Mouse (Mus musculus) intestine, postnatal 0 days (tissue): ENCODE data around the gene Iqschfp. TPM values are rescaled to one million over a fixed set of nuclear protein-coding genes. Genes with fewer than 3 reads are reported as not detected.

Experiments used
- ATAC-seq: fragments of 200-750 bp; cut with Nextera tagmentation; 2 replicates; pipeline ENCODE4 v1.8.0; 2017; ENCODE audit warnings: mild to moderate bottlenecking, moderate TSS enrichment, moderate library complexity
- H3K27ac ChIP-seq: fragments of 300-500 bp; sonication (generic); 2 replicates; pipeline ENCODE4 v1.5.1; 2014; ENCODE audit warnings: mild to moderate bottlenecking, low read depth, low read length, moderate library complexity
- H3K27me3 ChIP-seq: fragments of 300-500 bp; sonication (generic); replicated peaks from 2 replicates; pipeline ENCODE4 v1.6.1; 2014; ENCODE audit warnings: low read length, mixed read lengths; ENCODE audit not compliant: control insufficient read depth, insufficient read depth
- H3K36me3 ChIP-seq: fragments of 300-500 bp; sonication (generic); 2 replicates; pipeline ENCODE4 v1.6.1; 2014; ENCODE audit warnings: mild to moderate bottlenecking, moderate library complexity; ENCODE audit not compliant: control insufficient read depth, insufficient read depth
- H3K4me1 ChIP-seq: fragments of 300-500 bp; sonication (generic); replicated peaks from 2 replicates; pipeline ENCODE4 v1.6.1; 2014; ENCODE audit warnings: antibody characterized with exemption, low read length, mixed read lengths; ENCODE audit not compliant: control insufficient read depth, insufficient read depth
- H3K4me2 ChIP-seq: fragments of 300-500 bp; sonication (generic); replicated peaks from 2 replicates; pipeline ENCODE4 v1.6.1; 2014; ENCODE audit warnings: low read depth, mild to moderate bottlenecking, moderate library complexity
- H3K4me3 ChIP-seq: fragments of 300-500 bp; sonication (generic); 2 replicates; pipeline ENCODE4 v1.5.1; 2014; ENCODE audit warnings: low read depth, low read length
- H3K9ac ChIP-seq: fragments of 300-500 bp; sonication (generic); 2 replicates; pipeline ENCODE4 v1.6.1; 2014; ENCODE audit warnings: mild to moderate bottlenecking, low read depth, low read length
- H3K9me3 ChIP-seq: fragments of 300-500 bp; sonication (generic); 2 replicates; pipeline ENCODE4 v1.6.1; 2016; ENCODE audit warnings: mixed run types; ENCODE audit not compliant: control insufficient read depth
- CTCF ChIP-seq: sonication (generic); IDR thresholded peaks from 2 replicates; pipeline ENCODE4 v1.5.1; 2016; ENCODE audit warnings: low read depth, mild to moderate bottlenecking, control low read depth, antibody characterized with exemption, moderate library complexity
- WGBS: fragments of 180-500 bp; shearing (Covaris S2); extraction: QIAGEN DNeasy Blood & Tissue Kit; methylation state at CpG from one replicate; pipeline ENCODE4 v1.1.7; 2014; 5-methylcytosine and 5-hydroxymethylcytosine counted together
- polyA plus RNA-seq: library from polyadenylated mRNA; unstranded; fragments of >200 nt; fragmentation: Nextera tagmentation; extraction: Ambion mirVana; gene quantifications from 2 replicates; pipeline ENCODE4 v1.2.1, GENCODE M21; 2015

The Iqschfp gene
- polyA plus RNA-seq, 1 experiment from 2014 or later, result 0.37 TPM

GRCm38 (mm10) chr3:68586646-68587064 lies 694.6 kb downstream of the Iqschfp start:
- H3K36me3 ChIP-seq, result no peaks in the 10 kb centered on the region
- no peak overlapping the region for H3K9ac ChIP-seq
- no peak for TF ChIP-seq CTCF
- H3K27ac ChIP-seq, result no peak overlapping the region
- H3K4me1 ChIP-seq, result 0 out of 2 replicates have a peak, but pooled peaks cover 2% of the 10 kb centered on the region
- ATAC-seq, result no peak
- no peaks in the 10 kb centered on the region for H3K27me3 ChIP-seq
- no peak overlapping the region for H3K4me3 ChIP-seq
- H3K9me3 ChIP-seq, result no peaks in the 10 kb centered on the region
- WGBS, result 26% methylated on average over 9 of the region's 9 CpGs
- no peak overlapping the region for H3K4me2 ChIP-seq

- Histone ChIP-seq H3K9me3 (no peaks in the 10 kb centered on the region), H3K4me1 (0 out of 2 replicates have a peak, but pooled peaks cover 2% of the 10 kb centered on the region), H3K4me3 (no peak overlapping the region), H3K27ac (no peak overlapping the region), H3K36me3 (no peaks in the 10 kb centered on the region), H3K9ac (no peak overlapping the region), H3K27me3 (no peaks in the 10 kb centered on the region), H3K4me2 (no peak overlapping the region)
- ATAC-seq, result no peak
- TF ChIP-seq CTCF, result no peak
- WGBS, result 63% methylated on average over 10 of the region's 10 CpGs
These were observed 695.7 kb downstream of the Iqschfp start for GRCm38 (mm10) chr3:68587567-68588245.

GRCm38 (mm10) chr3:68589220-68589840 lies 697.3 kb downstream of the Iqschfp start:
- H3K27me3 ChIP-seq, result no peaks in the 10 kb centered on the region
- TF ChIP-seq CTCF, result no peak
- H3K4me1 ChIP-seq, result peaks cover 6% of the 10 kb centered on the region; the same call in 1 of the 2 replicates
- H3K4me2 ChIP-seq, result no peak overlapping the region
- no peak overlapping the region for H3K4me3 ChIP-seq
- ATAC-seq, result no peak
- no peak overlapping the region for H3K9ac ChIP-seq
- H3K27ac ChIP-seq, result no peak overlapping the region
- 78% methylated on average over 9 of the region's 9 CpGs for WGBS
- no peaks in the 10 kb centered on the region for H3K36me3 ChIP-seq
- no peaks in the 10 kb centered on the region for H3K9me3 ChIP-seq

- Histone ChIP-seq H3K4me2 (no peak overlapping the region), H3K9ac (no peak overlapping the region), H3K27me3 (no peaks in the 10 kb centered on the region), H3K4me3 (no peak overlapping the region), H3K36me3 (no peaks in the 10 kb centered on the region), H3K4me1 (peaks cover 6% of the 10 kb centered on the region; the same call in 1 of the 2 replicates), H3K9me3 (no peaks in the 10 kb centered on the region), H3K27ac (no peak overlapping the region)
- TF ChIP-seq CTCF, result no peak
- WGBS, result 61% methylated on average over 8 of the region's 8 CpGs
- no peak for ATAC-seq
These were observed 698.4 kb downstream of the Iqschfp start for GRCm38 (mm10) chr3:68590436-68590835.

- Histone ChIP-seq H3K27ac (peak overlapping the region; percentile 46), H3K27me3 (no peaks in the 10 kb centered on the region), H3K9ac (no peak overlapping the region), H3K9me3 (no peaks in the 10 kb centered on the region), H3K4me3 (no peak overlapping the region), H3K4me1 (peaks cover 3% of the 10 kb centered on the region; the same call in 1 of the 2 replicates), H3K4me2 (no peak overlapping the region; the same call in 1 of the 2 replicates), H3K36me3 (no peaks in the 10 kb centered on the region)
- TF ChIP-seq CTCF, result no peak
- ATAC-seq, result no peak
- WGBS, result 65% methylated on average over 10 of the region's 10 CpGs
These were observed 700.5 kb downstream of the Iqschfp start for GRCm38 (mm10) chr3:68592575-68592974.

GRCm38 (mm10) chr3:68593073-68593867 lies 701.2 kb downstream of the Iqschfp start:
- H3K9me3 ChIP-seq, result no peaks in the 10 kb centered on the region
- H3K4me1 ChIP-seq, result peaks cover 3% of the 10 kb centered on the region; the same call in 1 of the 2 replicates
- no peak for TF ChIP-seq CTCF
- no peak for ATAC-seq
- no peaks in the 10 kb centered on the region for H3K27me3 ChIP-seq
- H3K4me3 ChIP-seq, result no peak overlapping the region
- H3K36me3 ChIP-seq, result no peaks in the 10 kb centered on the region
- H3K4me2 ChIP-seq, result peak overlapping the region; percentile 47
- peak overlapping the region; percentile 46 for H3K27ac ChIP-seq
- H3K9ac ChIP-seq, result no peak overlapping the region
- 43% methylated on average over 12 of the region's 12 CpGs for WGBS
